Mouse (Mus musculus): ENCODE data around the gene Btg1-ps1. TPM values are rescaled to one million over a fixed set of nuclear protein-coding genes. Genes with fewer than 3 reads are reported as not detected.
"Not testable (repeated sequence)": the region's sequence is repeated elsewhere in the genome, so short reads cannot be mapped to it uniquely, and the experiment has no call there.

Btg1-ps1 gene
- not detected for polyA plus RNA-seq (2012; fragmentation: generic; extraction: Trizol)

DNA sequence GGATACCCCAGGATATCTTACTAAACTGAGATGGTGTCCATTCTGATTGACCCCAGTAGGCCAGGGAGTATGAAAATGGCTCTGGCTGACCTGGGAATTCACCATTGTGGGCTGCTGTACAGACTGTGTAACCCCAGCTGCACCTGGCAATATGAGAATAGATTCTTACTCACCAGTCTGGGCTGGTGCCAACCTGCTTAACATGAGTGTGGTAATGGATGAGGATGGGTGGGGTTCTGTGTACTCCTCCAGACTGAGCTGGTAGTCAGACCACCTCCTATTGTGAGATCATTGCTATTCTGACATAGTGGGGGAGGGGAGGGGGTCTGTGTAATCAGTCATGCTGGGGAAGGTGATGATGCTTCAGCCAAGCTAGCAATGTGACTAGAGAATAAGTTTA is at the start of gene Btg1-ps1:
TSS of gene Btg1-ps1 (minus strand) at position 219 of the 400 bp plus-strand sequence.
- H3ac ChIP-seq (ENCODE audit: control insufficient read depth, insufficient read length); H3K4me2 ChIP-seq (ENCODE audit: low read depth); H3K36me3 ChIP-seq (ENCODE audit: control insufficient read depth, insufficient read depth); H3K27me3 ChIP-seq (ENCODE audit: control insufficient read depth, insufficient read depth, insufficient read length); H3K79me2 ChIP-seq (ENCODE audit: control insufficient read depth, insufficient read depth); H3K4me3 ChIP-seq: not testable (repeated sequence)

DNA sequence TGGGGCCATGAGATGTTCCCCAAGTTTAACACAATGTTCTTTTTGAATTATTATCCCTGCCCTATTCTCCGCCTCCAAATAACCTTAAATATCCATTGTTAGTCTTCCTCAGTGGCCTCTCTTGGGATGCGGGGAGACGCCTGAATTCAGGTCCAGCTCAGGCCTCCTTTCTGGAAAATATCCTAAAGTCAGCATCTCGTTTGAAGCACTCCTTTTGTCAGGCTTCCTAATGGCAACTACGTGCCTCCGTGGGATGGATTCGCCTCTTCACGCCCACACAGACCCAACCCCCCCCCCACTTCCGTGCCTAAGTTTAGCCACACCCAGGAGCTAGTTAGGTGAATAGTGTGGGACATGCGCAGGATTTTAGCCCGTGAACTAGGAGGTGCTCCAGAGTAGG is 47.6 kb upstream of the Btg1-ps1 start, which contains the start of gene Rhox10:
TSS of gene Rhox10 (plus strand) at position 301 of the 400 bp plus-strand sequence.
- Histone ChIP-seq H3K4me3 (no peak within 1 kb of the TSS), H3K79me2 (ENCODE audit: control insufficient read depth, insufficient read depth) (no peaks in the 10 kb centered on the region), H3ac (ENCODE audit: control insufficient read depth, insufficient read length) (no peak within 1 kb of the TSS), H3K4me2 (ENCODE audit: low read depth) (no peak within 1 kb of the TSS), H3K36me3 (ENCODE audit: control insufficient read depth, insufficient read depth) (no peaks in the 10 kb centered on the region), H3K27me3 (ENCODE audit: control insufficient read depth, insufficient read depth, insufficient read length) (no peaks in the 10 kb centered on the region)
- TF ChIP-seq TCF3 (IDR thresholded peaks at IDR 0.05; ENCODE audit: insufficient read length, low read depth), result no peak
- no peak for TF ChIP-seq SRF (IDR thresholded peaks at IDR 0.05; ENCODE audit: control insufficient read depth, insufficient read length, low read depth)
- no peak for TF ChIP-seq MYOG (IDR thresholded peaks at IDR 0.05; ENCODE audit: control insufficient read depth in 1 of 3, insufficient read depth in 1 of 3, insufficient read length in 2 of 3, low read depth in 2 of 3)
- no peak for TF ChIP-seq MYOD1 (IDR thresholded peaks at IDR 0.05; ENCODE audit: control insufficient read depth in 1 of 3, insufficient read length in 2 of 3, low read depth in 2 of 3)
- TF ChIP-seq REST (IDR thresholded peaks at IDR 0.05; ENCODE audit: insufficient read depth, insufficient read length), result no peak
- TF ChIP-seq MAX (IDR thresholded peaks at IDR 0.05; ENCODE audit: low read depth), result no peak
- no peak for TF ChIP-seq POLR2A (IDR thresholded peaks at IDR 0.05; ENCODE audit: insufficient read length, low read depth)
- no peak for TF ChIP-seq CEBPB (IDR thresholded peaks at IDR 0.05; ENCODE audit: insufficient read depth, poor library complexity, severe bottlenecking)
- no peak for TF ChIP-seq POLR2AphosphoS2 (IDR thresholded peaks at IDR 0.05; ENCODE audit: insufficient read length, low read depth)
- no peak for TF ChIP-seq TCF12 (IDR thresholded peaks at IDR 0.05; ENCODE audit: insufficient read depth, poor library complexity, severe bottlenecking)
- TF ChIP-seq E2F4 (IDR thresholded peaks at IDR 0.05; ENCODE audit: insufficient read depth), result no peak
- no peak for TF ChIP-seq USF1 (IDR thresholded peaks at IDR 0.05; ENCODE audit: low read depth)

DNA sequence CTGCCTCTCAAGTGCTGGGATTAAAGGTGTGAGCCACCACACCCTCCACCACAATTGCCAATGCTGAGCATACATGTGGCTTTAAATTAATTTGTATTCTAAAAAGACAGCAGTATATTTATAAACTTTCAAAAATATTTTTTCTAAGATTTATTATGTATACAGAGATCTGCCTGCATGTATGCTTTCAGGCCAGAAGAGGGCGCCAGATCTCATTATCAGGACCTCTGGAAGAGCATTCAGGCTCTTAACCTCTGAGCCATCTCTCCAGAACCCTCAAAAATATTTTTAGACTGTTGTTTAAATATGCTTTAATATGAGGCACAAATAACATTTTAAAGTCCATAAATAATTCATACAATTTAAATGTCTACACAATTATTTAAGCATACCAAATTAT is 42.9 kb upstream of the Btg1-ps1 start:
- no peaks in the 10 kb centered on the region for H3K27me3 ChIP-seq (ENCODE audit: control insufficient read depth, insufficient read depth, insufficient read length)
- H3K79me2 ChIP-seq (ENCODE audit: control insufficient read depth, insufficient read depth), result no peaks in the 10 kb centered on the region
- H3K4me3 ChIP-seq, result no peak overlapping the region
- H3K4me2 ChIP-seq (ENCODE audit: low read depth), result no peak overlapping the region
- H3ac ChIP-seq (ENCODE audit: control insufficient read depth, insufficient read length), result no peak overlapping the region
- no peaks in the 10 kb centered on the region for H3K36me3 ChIP-seq (ENCODE audit: control insufficient read depth, insufficient read depth)
- TF ChIP-seq MYOG (IDR thresholded peaks at IDR 0.05; ENCODE audit: control insufficient read depth in 1 of 3, insufficient read depth in 1 of 3, insufficient read length in 2 of 3, low read depth in 2 of 3) (no peak), SRF (IDR thresholded peaks at IDR 0.05; ENCODE audit: control insufficient read depth, insufficient read length, low read depth) (no peak), TCF3 (IDR thresholded peaks at IDR 0.05; ENCODE audit: insufficient read length, low read depth) (no peak), REST (IDR thresholded peaks at IDR 0.05; ENCODE audit: insufficient read depth, insufficient read length) (no peak), MYOD1 (IDR thresholded peaks at IDR 0.05; ENCODE audit: control insufficient read depth in 1 of 3, insufficient read length in 2 of 3, low read depth in 2 of 3) (no peak), TCF12 (IDR thresholded peaks at IDR 0.05; ENCODE audit: insufficient read depth, poor library complexity, severe bottlenecking) (no peak), USF1 (IDR thresholded peaks at IDR 0.05; ENCODE audit: low read depth) (no peak), E2F4 (IDR thresholded peaks at IDR 0.05; ENCODE audit: insufficient read depth) (no peak), POLR2AphosphoS2 (IDR thresholded peaks at IDR 0.05; ENCODE audit: insufficient read length, low read depth) (no peak), POLR2A (IDR thresholded peaks at IDR 0.05; ENCODE audit: insufficient read length, low read depth) (no peak), MAX (IDR thresholded peaks at IDR 0.05; ENCODE audit: low read depth) (no peak), CEBPB (IDR thresholded peaks at IDR 0.05; ENCODE audit: insufficient read depth, poor library complexity, severe bottlenecking) (no peak)

DNA sequence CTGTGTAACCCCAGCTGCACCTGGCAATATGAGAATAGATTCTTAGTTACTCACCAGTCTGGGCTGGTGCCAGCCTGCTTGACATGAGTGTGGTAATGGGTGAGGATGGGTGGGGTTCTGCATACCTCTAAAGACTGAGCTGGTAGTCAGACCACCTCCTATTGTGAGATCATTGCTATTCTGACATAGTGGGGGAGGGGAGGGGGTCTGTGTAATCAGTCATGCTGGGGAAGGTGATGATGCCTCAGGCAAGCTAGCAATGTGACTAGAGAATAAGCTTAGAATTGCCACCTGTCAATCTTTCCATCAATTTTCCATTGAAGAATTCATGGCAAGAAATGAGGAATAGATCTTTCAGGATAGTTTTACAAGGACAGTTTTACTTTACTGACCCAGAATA is 24.4 kb upstream of the Btg1-ps1 start, which contains the start of gene Btg1-ps2:
TSS of gene Btg1-ps2 (minus strand) at position 101 of the 400 bp plus-strand sequence.
- not testable (repeated sequence) for H3K4me2 ChIP-seq (ENCODE audit: low read depth); H3ac ChIP-seq (ENCODE audit: control insufficient read depth, insufficient read length); H3K36me3 ChIP-seq (ENCODE audit: control insufficient read depth, insufficient read depth); H3K79me2 ChIP-seq (ENCODE audit: control insufficient read depth, insufficient read depth); H3K27me3 ChIP-seq (ENCODE audit: control insufficient read depth, insufficient read depth, insufficient read length); H3K4me3 ChIP-seq

DNA sequence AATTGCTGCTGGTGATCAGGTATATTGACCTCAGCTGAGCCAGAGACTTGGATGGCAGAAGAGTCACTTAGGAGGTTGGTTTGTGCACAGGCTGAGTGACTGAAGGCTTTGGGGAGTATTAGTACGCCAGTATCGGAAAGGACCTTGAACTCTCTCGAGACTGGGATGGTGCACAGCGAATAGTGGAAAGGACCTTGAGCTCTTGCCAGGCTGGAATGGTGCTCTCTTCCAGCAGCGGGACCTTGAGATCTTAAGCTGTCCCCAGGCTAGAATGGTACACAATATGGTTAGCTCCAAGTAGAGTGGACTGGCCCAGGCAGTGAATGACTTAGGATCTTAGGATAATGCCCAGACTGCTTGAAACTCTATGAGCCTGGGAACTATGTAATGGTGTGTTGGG is 21.1 kb upstream of the Btg1-ps1 start:
- TF ChIP-seq REST (IDR thresholded peaks at IDR 0.05; ENCODE audit: insufficient read depth, insufficient read length) (no peak), POLR2A (IDR thresholded peaks at IDR 0.05; ENCODE audit: insufficient read length, low read depth) (no peak), MYOG (IDR thresholded peaks at IDR 0.05; ENCODE audit: control insufficient read depth in 1 of 3, insufficient read depth in 1 of 3, insufficient read length in 2 of 3, low read depth in 2 of 3) (no peak), MAX (IDR thresholded peaks at IDR 0.05; ENCODE audit: low read depth) (no peak), SRF (IDR thresholded peaks at IDR 0.05; ENCODE audit: control insufficient read depth, insufficient read length, low read depth) (no peak), TCF3 (IDR thresholded peaks at IDR 0.05; ENCODE audit: insufficient read length, low read depth) (no peak), CEBPB (IDR thresholded peaks at IDR 0.05; ENCODE audit: insufficient read depth, poor library complexity, severe bottlenecking) (no peak), POLR2AphosphoS2 (IDR thresholded peaks at IDR 0.05; ENCODE audit: insufficient read length, low read depth) (no peak)
- Histone ChIP-seq H3K79me2 (ENCODE audit: control insufficient read depth, insufficient read depth) (no peaks in the 10 kb centered on the region), H3K4me2 (ENCODE audit: low read depth) (no peak overlapping the region), H3ac (ENCODE audit: control insufficient read depth, insufficient read length) (no peak overlapping the region), H3K27me3 (ENCODE audit: control insufficient read depth, insufficient read depth, insufficient read length) (no peaks in the 10 kb centered on the region), H3K36me3 (ENCODE audit: control insufficient read depth, insufficient read depth) (no peaks in the 10 kb centered on the region), H3K4me3 (no peak overlapping the region)

Data from myocyte (in vitro differentiated cells).